ENCODE assay signal across 19 mouse cellular contexts in the genomic region with DNA sequence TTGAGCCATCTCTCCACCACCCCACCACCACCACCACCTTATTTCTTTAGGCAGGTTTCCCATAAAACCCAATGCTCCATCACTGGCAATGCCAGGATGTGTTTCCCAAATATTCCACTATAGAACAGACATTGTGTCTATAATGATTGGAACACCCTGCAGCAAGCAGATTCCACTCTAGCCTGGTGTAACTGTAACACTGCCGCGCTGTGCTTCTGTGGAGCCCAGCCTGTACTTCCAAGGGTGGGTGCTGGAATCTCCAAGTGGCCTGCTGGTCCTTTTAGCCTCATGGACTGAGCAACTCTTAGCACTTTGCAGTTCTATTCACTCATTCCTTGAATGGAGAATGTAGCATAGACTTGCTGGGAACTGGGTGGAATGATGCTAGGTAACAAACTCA. TPM values are rescaled to one million over a fixed set of nuclear protein-coding genes. Genes with fewer than 3 reads are reported as not detected.
A peak's percentile ranks its signal among the peaks of the same experiment; 100 is the strongest.
DNase-seq lines count a peak whose midpoint lies in the region.
"Had no signal": no experiment of that assay in that cellular context is flagged by ENCODE, and none has a peak within 500 bp of the region (broad histone marks: within the 10 kb centered on the region; RNA-seq: fewer than 3 reads in every experiment).

No protein-coding gene starts in this region.

- H3K36me3 ChIP-seq in heart, embryonic 10.5 days, result no peaks in the 10 kb centered on the region
- H3K36me3 ChIP-seq: G1E had no signal

- peak; percentile 80 for DNase-seq in heart, adult 11 months
- no peak for DNase-seq in heart, postnatal 25 days (ENCODE audit: low spot score)
- peak; percentile 58 for DNase-seq in heart, embryonic 10.5 days (ENCODE audit: low spot score)
- no peak for DNase-seq in heart, adult 18-20 months
- DNase-seq: adrenal gland, adult 2 months; adrenal gland, adult 8-10 months; adrenal gland, postnatal 10 days; adrenal gland, postnatal 14 days; adrenal gland, postnatal 25 days; adrenal gland, postnatal 36 days; B cell, adult 2 months; cerebellum, adult 11 months; cerebellum, adult 11-12 months; cerebellum, adult 18-20 months had no signal

- 94% methylated on average over 2 of the region's 2 CpGs for WGBS in heart, embryonic 10.5 days

- H3K9me3 ChIP-seq in heart, embryonic 10.5 days, result no peaks in the 10 kb centered on the region
- H3K9me3 ChIP-seq: G1E had no signal

- no peak overlapping the region for H3K4me3 ChIP-seq in heart, embryonic 10.5 days

- no peaks in the 10 kb centered on the region for H3K27me3 ChIP-seq in heart, embryonic 10.5 days (ENCODE audit: insufficient read depth, poor library complexity, severe bottlenecking)
- H3K27me3 ChIP-seq: CH12.LX, Patski had no signal

- no peak overlapping the region for H3K27ac ChIP-seq in heart, embryonic 10.5 days

- H3K4me1 ChIP-seq in heart, embryonic 10.5 days, result no peaks in the 10 kb centered on the region

- intact Hi-C loops in heart, postnatal 25 days (cut with DNase I), result no loop called here

RNA-seq across cellular contexts. Expression of a gene that starts 22.1 kb away (rescaled TPM):
- under 1 TPM; 0.11 to 0.13 TPM for total RNA-seq in heart, postnatal 25 days (2021)
- polyA plus RNA-seq in heart, embryonic 10.5 days (2016; fragmentation: Nextera tagmentation; extraction: Ambion mirVana), result 0.21 and 0.35 TPM in 2 replicates
- under 1 TPM; 0.10 to 0.17 TPM for total RNA-seq in heart, adult 18-20 months (2021)
- total RNA-seq: MEL had no signal
- polyA plus RNA-seq: C2C12, G1E had no signal

RNA-seq across cellular contexts. Expression of a gene that starts 25.0 kb away (rescaled TPM):
- 10 to 100 TPM; 11.0 to 11.9 TPM for total RNA-seq in heart, postnatal 25 days (2021)
- polyA plus RNA-seq in heart, embryonic 10.5 days (2016; fragmentation: Nextera tagmentation; extraction: Ambion mirVana), result 28.9 and 31.9 TPM in 2 replicates
- total RNA-seq in heart, adult 18-20 months (2021), result 10 to 100 TPM in 1 of 2 experiments, 1 to 10 TPM in 1; 7.5 to 10.9 TPM

Comparison
In these comparisons a context has a peak if more than half of its experiments do, and no peak if none do; other contexts are left out.
1. DNase-seq: peak in heart, adult 11 months (single experiment) and heart, embryonic 10.5 days (single experiment); none in heart, postnatal 25 days (single experiment) and heart, adult 18-20 months (0 of 2).